Mouse (Mus musculus): ENCODE data around the gene Clec18a. TPM values are rescaled to one million over a fixed set of nuclear protein-coding genes. Genes with fewer than 3 reads are reported as not detected.
"Not testable (repeated sequence)": the region's sequence is repeated elsewhere in the genome, so short reads cannot be mapped to it uniquely, and the experiment has no call there.

The Clec18a gene
- not detected in 2 replicates for total RNA-seq (2014; rRNA removed; ENCODE audit: low replicate concordance)
- polyA plus RNA-seq (2015; fragmentation: Nextera tagmentation; extraction: Ambion mirVana): 0.05 and 0.10 TPM in 2 replicates

DNA sequence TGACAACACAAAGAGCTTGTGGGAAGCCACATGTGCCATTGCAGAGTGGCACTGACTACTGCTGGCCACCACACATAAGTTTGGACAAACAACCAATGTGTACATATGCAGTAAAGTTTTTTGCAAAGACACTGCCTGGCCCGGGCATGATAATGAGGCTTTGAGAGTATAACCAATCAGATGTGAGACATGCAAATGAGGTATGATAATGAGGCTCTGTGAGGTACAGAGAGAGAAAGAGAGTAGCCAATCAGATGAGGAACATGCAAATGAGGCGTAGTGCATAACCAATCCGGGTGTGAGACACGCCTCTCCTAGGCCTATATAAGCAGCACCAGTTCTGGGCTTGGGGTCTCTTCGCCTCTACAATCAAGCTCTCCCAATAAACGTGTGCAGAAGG is at the start of gene Clec18a:
Gene Clec18a, minus strand, starts transcription at position 101 of the 400 bp plus-strand sequence.
- H3K4me2 ChIP-seq (ENCODE audit: low read depth, low read length); H3K9ac ChIP-seq (replicated peaks; ENCODE audit: low read depth, low read length); H3K4me1 ChIP-seq (ENCODE audit: control insufficient read depth, insufficient read depth); ATAC-seq (ENCODE audit: insufficient read depth, low read depth); H3K27me3 ChIP-seq (ENCODE audit: control insufficient read depth, insufficient read depth, low read length); H3K4me3 ChIP-seq (ENCODE audit: low read depth, low read length); DNase-seq (ENCODE audit: low spot score); H3K36me3 ChIP-seq (replicated peaks; ENCODE audit: control insufficient read depth, insufficient read depth, low read length); H3K9me3 ChIP-seq (replicated peaks; ENCODE audit: control insufficient read depth, low read length): not testable (repeated sequence)
- 76% methylated on average over 2 of the region's 6 CpGs for WGBS
- H3K27ac ChIP-seq (ENCODE audit: low read depth): peak within 1 kb of the TSS; percentile 50; the same call in 1 of the 2 replicates

DNA sequence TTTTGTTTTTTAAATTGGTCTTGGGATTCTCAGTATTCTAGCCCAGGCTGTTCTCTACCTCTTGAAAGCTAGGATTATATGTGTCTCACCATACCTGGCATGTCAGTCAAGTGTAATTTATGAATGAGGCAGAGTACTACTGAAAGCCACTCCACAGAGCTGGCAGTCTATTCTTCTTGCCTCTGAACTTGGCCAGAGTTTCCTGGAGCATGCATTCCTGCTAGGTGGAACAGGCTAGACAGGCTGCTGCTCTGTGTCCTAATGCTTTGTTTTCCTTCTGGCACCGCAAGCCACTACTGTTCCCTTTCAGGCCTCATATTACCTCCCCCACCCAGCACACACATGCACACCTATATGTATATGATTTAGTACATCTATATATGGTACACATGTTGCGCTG is 38.5 kb upstream of the Clec18a start:
- Histone ChIP-seq H3K27me3 (ENCODE audit: control insufficient read depth, insufficient read depth, low read length) (no peaks in the 10 kb centered on the region), H3K9ac (replicated peaks; ENCODE audit: low read depth, low read length) (no peak overlapping the region), H3K36me3 (replicated peaks; ENCODE audit: control insufficient read depth, insufficient read depth, low read length) (peaks cover 85% of the 10 kb centered on the region), H3K4me2 (ENCODE audit: low read depth, low read length) (no peak overlapping the region), H3K4me1 (ENCODE audit: control insufficient read depth, insufficient read depth) (no peaks in the 10 kb centered on the region), H3K27ac (ENCODE audit: low read depth) (no peak overlapping the region), H3K9me3 (replicated peaks; ENCODE audit: control insufficient read depth, low read length) (no peaks in the 10 kb centered on the region), H3K4me3 (ENCODE audit: low read depth, low read length) (no peak overlapping the region)
- WGBS: 83% methylated on average over 2 of the region's 2 CpGs
- ATAC-seq (ENCODE audit: insufficient read depth, low read depth) (no peak), DNase-seq (ENCODE audit: low spot score) (no peak)
- no peak for TF ChIP-seq CTCF (IDR thresholded peaks at IDR 0.05; ENCODE audit: low read depth)
- no peak for TF ChIP-seq EP300 (IDR thresholded peaks at IDR 0.05; ENCODE audit: low read depth)

DNA sequence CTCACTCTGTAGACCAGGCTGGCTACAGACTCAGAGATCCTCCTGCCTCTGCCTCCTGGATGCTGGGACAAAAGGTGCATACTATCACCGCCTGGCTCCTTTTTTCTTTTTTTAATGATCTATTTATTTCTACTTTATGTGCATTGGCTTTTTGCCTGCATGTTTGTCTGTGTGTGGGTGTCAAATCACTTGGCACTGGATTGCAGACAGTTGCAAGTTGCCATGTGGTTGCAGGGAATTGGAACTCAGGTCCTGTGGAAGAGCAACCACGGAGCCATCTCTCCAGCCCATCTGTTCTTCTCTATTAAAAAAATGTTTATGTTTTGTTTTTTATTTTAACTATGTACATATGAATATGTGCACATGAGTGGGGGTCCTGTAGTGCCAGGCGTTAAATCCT is 27.3 kb upstream of the Clec18a start:
- Histone ChIP-seq H3K27me3 (ENCODE audit: control insufficient read depth, insufficient read depth, low read length) (no peaks in the 10 kb centered on the region), H3K27ac (ENCODE audit: low read depth) (no peak overlapping the region), H3K4me1 (ENCODE audit: control insufficient read depth, insufficient read depth) (no peaks in the 10 kb centered on the region), H3K9ac (replicated peaks; ENCODE audit: low read depth, low read length) (no peak overlapping the region), H3K9me3 (replicated peaks; ENCODE audit: control insufficient read depth, low read length) (no peaks in the 10 kb centered on the region), H3K4me2 (ENCODE audit: low read depth, low read length) (no peak overlapping the region), H3K4me3 (ENCODE audit: low read depth, low read length) (no peak overlapping the region), H3K36me3 (replicated peaks; ENCODE audit: control insufficient read depth, insufficient read depth, low read length) (peaks cover 89% of the 10 kb centered on the region)
- DNase-seq (ENCODE audit: low spot score) (no peak), ATAC-seq (ENCODE audit: insufficient read depth, low read depth) (no peak)
- TF ChIP-seq CTCF (IDR thresholded peaks at IDR 0.05; ENCODE audit: low read depth): no peak
- no peak for TF ChIP-seq EP300 (IDR thresholded peaks at IDR 0.05; ENCODE audit: low read depth)
- 94% methylated on average over 3 of the region's 3 CpGs for WGBS

DNA sequence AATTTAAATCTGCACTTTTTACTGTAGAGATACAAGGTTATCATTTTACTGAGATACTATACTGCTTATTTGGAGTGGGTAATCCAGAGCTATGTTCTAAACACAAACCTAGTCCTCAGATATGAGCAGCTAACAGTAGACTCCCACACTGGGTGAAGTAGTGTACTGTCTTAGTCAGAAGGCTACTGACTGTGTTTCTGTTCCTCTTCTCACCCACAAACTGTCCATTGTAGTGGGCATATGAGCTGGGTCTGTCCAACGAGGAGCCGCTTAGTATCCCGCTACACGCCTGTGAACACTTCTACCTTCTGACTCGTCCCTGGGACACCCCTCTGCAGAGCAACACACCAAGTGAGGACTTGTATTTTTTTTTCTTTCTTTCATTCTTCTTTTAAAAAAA is 22.7 kb upstream of the Clec18a start:
- H3K9me3 ChIP-seq (replicated peaks; ENCODE audit: control insufficient read depth, low read length): no peaks in the 10 kb centered on the region
- H3K9ac ChIP-seq (replicated peaks; ENCODE audit: low read depth, low read length): no peak overlapping the region
- ATAC-seq (ENCODE audit: insufficient read depth, low read depth) (no peak), DNase-seq (ENCODE audit: low spot score) (no peak)
- no peak overlapping the region for H3K4me3 ChIP-seq (ENCODE audit: low read depth, low read length)
- H3K27ac ChIP-seq (ENCODE audit: low read depth): no peak overlapping the region
- TF ChIP-seq EP300 (IDR thresholded peaks at IDR 0.05; ENCODE audit: low read depth) (no peak), CTCF (IDR thresholded peaks at IDR 0.05; ENCODE audit: low read depth) (no peak)
- H3K36me3 ChIP-seq (replicated peaks; ENCODE audit: control insufficient read depth, insufficient read depth, low read length): peaks cover 83% of the 10 kb centered on the region
- no peaks in the 10 kb centered on the region for H3K27me3 ChIP-seq (ENCODE audit: control insufficient read depth, insufficient read depth, low read length)
- no peaks in the 10 kb centered on the region for H3K4me1 ChIP-seq (ENCODE audit: control insufficient read depth, insufficient read depth)
- H3K4me2 ChIP-seq (ENCODE audit: low read depth, low read length): no peak overlapping the region
- WGBS: 97% methylated on average over 5 of the region's 5 CpGs

DNA sequence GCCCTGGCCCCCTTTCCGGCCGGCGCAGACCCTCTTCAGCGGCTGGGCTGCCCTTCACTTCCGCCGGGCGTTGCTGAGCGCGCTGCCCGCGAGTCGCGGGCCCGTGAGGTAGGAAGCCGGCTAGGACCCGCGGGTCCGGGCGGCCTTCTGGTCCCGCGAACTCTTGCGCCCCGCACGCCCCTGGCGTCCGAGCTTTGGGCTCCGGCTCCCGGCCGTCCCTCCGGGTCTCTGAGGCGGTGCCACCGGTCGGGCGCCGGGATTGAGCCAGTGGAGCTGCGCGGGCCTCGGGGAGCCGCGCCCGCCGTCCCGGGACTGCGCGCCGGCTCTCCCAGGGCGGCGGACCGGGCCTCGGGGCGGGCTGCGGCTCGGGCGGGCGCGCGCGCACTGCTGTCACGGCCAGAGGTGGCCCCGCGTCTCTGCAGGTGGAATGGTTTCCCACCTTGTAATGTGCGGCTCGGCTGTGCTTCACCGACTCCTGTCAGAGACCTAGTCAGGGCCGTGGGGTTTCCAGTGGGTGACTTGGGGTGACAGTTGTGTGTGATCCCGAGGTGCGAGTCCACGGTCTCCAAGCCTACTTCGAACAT is 2.6 kb upstream of the Clec18a start:
- under 1% methylated on average over 45 of the region's 69 CpGs for WGBS
- Histone ChIP-seq H3K4me2 (ENCODE audit: low read depth, low read length) (peak overlapping the region; percentile 78), H3K27ac (ENCODE audit: low read depth) (peak overlapping the region; percentile 62), H3K9ac (replicated peaks; ENCODE audit: low read depth, low read length) (peak overlapping the region; percentile 78), H3K4me3 (ENCODE audit: low read depth, low read length) (peak overlapping the region; percentile 75)
- not testable (repeated sequence) for H3K4me1 ChIP-seq (ENCODE audit: control insufficient read depth, insufficient read depth); H3K36me3 ChIP-seq (replicated peaks; ENCODE audit: control insufficient read depth, insufficient read depth, low read length); H3K27me3 ChIP-seq (ENCODE audit: control insufficient read depth, insufficient read depth, low read length); H3K9me3 ChIP-seq (replicated peaks; ENCODE audit: control insufficient read depth, low read length); DNase-seq (ENCODE audit: low spot score)
- ATAC-seq (ENCODE audit: insufficient read depth, low read depth): peak; percentile 56; the same call in 1 of the 2 replicates

Data from heart, postnatal 0 days (tissue).